Mouse (Mus musculus): ENCODE results near the gene Sh3glb2. TPM values are rescaled to one million over a fixed set of nuclear protein-coding genes. Genes with fewer than 3 reads are reported as not detected.

Gene Sh3glb2
- polyA plus RNA-seq, 1 experiment, result 39.7 TPM

DNA sequence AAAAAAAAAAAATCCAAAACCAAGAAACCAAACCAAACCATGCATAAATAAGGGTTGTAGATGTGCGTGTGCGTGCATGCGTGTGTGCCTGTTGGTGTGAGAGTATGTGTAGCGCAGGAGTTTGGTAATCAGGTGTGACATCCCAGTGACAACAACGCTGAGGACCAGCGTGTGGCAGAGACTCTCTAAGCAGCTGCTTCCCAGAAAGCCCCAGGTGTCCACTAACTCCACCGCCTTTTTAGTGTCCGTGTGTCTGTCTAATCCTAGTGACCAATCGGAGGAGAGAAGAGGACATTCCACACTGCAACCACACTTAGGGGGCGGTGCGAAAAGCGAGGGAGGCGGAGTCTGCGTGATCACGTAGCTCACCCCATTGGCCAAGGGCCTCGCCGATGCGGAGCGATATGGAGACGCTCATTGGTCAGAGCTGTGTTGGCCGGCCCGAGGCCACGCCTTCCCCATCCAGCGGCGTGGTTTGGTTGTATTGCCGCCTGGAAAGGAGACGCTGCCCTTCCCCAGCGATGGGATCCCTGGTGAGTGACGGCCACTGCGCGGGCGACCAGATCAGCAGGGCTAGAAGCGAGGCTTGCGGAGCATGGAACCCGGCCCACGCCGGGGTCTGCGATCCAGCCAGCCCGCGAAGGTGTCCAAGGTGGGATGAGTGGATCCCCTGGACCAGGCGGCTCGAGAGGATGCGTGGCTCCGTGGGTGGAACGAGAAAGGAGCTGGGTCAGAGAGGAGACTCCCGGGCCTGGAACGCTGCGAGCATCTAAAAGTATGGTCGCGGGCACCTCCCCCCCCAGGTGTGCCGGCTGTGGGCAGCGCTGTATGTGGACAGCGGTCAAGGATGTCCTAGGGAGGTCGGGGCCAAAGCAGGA lies 4.9 kb upstream of the Sh3glb2 start, which contains the start of gene Miga2:
Gene Miga2 (plus strand): TSS at position 461 of the 878 bp plus-strand sequence.
- TF ChIP-seq POLR2A (IDR thresholded peaks at IDR 0.05; ENCODE audit: low read depth, low read length) (peak; percentile 90), CTCF (IDR thresholded peaks at IDR 0.05; ENCODE audit: borderline replicate concordance, insufficient read depth, low read length) (no peak)

DNA sequence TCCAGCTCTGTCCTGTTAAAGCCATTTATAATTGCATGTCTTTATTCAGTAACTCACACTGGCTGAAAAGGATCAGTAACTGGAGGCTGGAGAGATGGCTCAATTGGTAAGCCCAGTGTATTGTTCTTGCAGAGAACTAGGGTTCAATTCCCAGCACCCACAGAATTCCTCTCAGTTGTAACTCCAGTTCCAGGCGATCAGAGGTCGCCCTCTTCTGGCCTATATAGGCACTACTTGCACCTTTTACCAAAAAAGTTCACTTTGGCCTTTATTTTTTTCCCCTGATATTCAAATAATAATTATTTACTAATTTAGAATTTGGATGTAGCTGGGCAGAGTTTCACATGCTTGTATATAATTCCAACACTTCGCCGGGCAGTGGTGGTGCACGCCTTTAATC lies 3.7 kb upstream of the Sh3glb2 start:
- no peak for TF ChIP-seq CTCF (IDR thresholded peaks at IDR 0.05; ENCODE audit: borderline replicate concordance, insufficient read depth, low read length)
- no peak for TF ChIP-seq POLR2A (IDR thresholded peaks at IDR 0.05; ENCODE audit: low read depth, low read length)
- Histone ChIP-seq H3K4me3 (ENCODE audit: insufficient read depth, low read length) (no peak overlapping the region), H3K4me1 (ENCODE audit: control insufficient read depth, insufficient read depth, low read length) (peaks cover 6% of the 10 kb centered on the region; the same call in 1 of the 2 replicates), H3K27ac (ENCODE audit: insufficient read depth, low read length) (no peak overlapping the region)

More for the DNA sequence above, 4.9 kb upstream of the Sh3glb2 start, which contains the start of gene Miga2:
- Histone ChIP-seq H3K4me1 (ENCODE audit: control insufficient read depth, insufficient read depth, low read length) (0 out of 2 replicates have a peak, but pooled peaks cover 3% of the 10 kb centered on the region), H3K4me3 (ENCODE audit: insufficient read depth, low read length) (peak within 1 kb of the TSS; percentile 72), H3K27ac (ENCODE audit: insufficient read depth, low read length) (no peak within 1 kb of the TSS)

DNA sequence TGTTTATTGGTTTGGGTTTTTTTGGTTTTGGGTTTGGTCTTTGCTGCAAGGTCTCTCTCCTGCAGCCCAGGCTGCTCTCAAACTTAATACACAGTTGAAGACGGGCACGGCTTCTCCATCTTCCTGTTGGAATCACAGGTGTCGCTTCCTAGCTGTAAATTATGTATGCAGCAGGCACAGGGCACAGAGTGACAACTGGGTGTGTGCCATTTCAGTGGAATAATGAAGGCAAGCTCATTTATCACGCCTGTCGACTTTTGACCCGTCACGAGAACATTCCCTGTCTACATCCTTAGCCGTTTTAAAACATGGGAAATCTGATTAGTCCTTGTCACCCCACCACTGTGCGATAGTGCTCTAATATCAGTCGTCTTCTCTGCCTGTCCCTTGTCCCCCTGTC lies 1.5 kb upstream of the Sh3glb2 start:
- no peak overlapping the region for H3K27ac ChIP-seq (ENCODE audit: insufficient read depth, low read length)
- no peak overlapping the region for H3K4me3 ChIP-seq (ENCODE audit: insufficient read depth, low read length)
- peaks cover 15% of the 10 kb centered on the region; the same call in 1 of the 2 replicates for H3K4me1 ChIP-seq (ENCODE audit: control insufficient read depth, insufficient read depth, low read length)
- TF ChIP-seq CTCF (IDR thresholded peaks at IDR 0.05; ENCODE audit: borderline replicate concordance, insufficient read depth, low read length) (no peak), POLR2A (IDR thresholded peaks at IDR 0.05; ENCODE audit: low read depth, low read length) (no peak)

DNA sequence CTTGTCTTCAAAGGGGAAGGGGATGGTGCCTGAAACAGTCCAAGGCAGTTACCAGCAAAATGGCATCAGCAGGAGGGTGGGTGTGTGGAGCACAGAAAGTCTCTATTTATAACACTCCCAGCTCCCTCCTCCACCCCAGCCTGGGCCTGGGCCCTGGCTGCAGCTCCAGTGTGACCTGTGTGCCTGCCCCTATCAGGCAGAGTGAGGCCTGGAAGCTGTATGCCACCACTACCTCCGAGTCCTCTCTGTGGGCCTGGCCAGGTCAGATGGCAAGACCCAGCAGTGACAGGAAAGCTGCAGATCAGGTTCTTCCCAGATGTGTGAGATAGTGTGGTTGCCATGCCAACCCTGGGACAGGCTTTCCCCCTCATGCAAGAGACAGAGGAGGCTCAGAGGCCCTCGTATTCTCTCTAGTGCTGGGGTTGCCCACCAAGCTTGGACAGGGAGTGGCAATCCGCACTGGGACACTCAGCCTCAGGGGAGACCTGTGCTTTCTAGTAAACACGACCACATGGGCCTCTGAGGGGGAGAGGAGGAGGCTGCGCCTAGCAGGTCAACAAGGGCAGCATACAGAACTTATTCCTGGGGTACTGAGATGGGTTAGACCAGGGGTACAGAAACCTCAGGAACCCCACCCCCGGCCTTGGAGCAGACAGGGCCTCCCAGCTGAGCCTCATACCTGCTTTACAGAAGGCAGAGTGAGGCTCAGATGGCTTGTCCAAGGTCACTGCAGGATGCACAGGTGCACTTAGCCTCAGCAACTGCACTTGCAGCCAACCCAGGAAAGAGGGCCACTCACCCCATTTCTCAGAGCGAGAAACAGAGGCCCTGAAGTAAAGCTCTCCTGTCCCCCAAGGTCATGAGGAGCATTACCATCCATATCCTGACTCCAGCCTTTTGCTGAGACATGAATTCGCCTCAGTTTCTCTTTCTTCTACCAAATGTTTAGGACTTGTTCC lies 1.3 kb downstream of the Sh3glb2 start:
- peak overlapping the region; percentile 85 for H3K4me3 ChIP-seq (ENCODE audit: insufficient read depth, low read length)
- no peak overlapping the region for H3K27ac ChIP-seq (ENCODE audit: insufficient read depth, low read length)
- H3K4me1 ChIP-seq (ENCODE audit: control insufficient read depth, insufficient read depth, low read length), result peaks cover 13% of the 10 kb centered on the region; the same call in 1 of the 2 replicates
- TF ChIP-seq POLR2A (IDR thresholded peaks at IDR 0.05; ENCODE audit: low read depth, low read length), result no peak
- no peak for TF ChIP-seq CTCF (IDR thresholded peaks at IDR 0.05; ENCODE audit: borderline replicate concordance, insufficient read depth, low read length)

DNA sequence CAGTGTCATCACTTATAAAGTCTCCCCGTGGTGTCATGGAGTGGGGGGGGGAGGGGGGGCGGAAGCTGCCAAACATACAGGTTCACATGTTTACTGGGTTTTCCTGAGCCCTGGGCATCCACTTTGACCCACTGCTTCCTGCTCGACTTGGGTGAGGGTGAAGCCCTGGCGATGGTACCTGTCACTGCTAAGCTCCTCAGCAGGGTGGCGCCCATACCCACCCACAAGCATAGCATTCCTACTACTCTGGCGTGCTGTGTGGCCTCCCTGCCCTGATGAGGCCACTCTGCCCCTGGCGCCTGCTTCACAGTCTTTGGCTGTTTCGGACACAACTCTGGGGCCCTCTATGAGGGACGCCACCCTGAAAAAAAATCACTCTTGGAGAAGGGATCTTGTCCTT lies 2.2 kb downstream of the Sh3glb2 start:
- TF ChIP-seq POLR2A (IDR thresholded peaks at IDR 0.05; ENCODE audit: low read depth, low read length) (no peak), CTCF (IDR thresholded peaks at IDR 0.05; ENCODE audit: borderline replicate concordance, insufficient read depth, low read length) (no peak)
- Histone ChIP-seq H3K4me3 (ENCODE audit: insufficient read depth, low read length) (no peak overlapping the region), H3K27ac (ENCODE audit: insufficient read depth, low read length) (no peak overlapping the region), H3K4me1 (ENCODE audit: control insufficient read depth, insufficient read depth, low read length) (peaks cover 13% of the 10 kb centered on the region; the same call in 1 of the 2 replicates)

DNA sequence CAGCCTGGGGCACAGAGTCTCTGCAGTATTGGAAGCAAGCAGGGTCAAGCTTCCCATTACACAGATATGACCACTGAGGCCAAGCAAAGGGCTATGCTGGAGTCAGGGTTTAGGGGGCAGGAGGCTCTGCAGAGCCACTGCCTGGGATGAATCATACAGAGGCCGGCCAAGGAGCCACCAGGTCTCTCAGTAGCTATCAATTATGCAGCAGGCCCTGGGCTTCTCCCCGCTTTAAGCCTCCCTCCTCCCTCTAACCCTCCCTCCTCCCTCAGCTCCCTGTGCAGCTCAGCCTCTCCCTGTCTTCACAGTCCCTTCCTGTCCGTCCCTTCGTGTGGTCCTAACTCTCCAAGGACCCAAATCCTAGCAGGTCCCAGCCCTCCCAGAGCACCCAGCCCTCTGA lies 2.9 kb downstream of the Sh3glb2 start:
- peaks cover 13% of the 10 kb centered on the region; the same call in 1 of the 2 replicates for H3K4me1 ChIP-seq (ENCODE audit: control insufficient read depth, insufficient read depth, low read length)
- no peak overlapping the region for H3K27ac ChIP-seq (ENCODE audit: insufficient read depth, low read length)
- TF ChIP-seq POLR2A (IDR thresholded peaks at IDR 0.05; ENCODE audit: low read depth, low read length) (no peak), CTCF (IDR thresholded peaks at IDR 0.05; ENCODE audit: borderline replicate concordance, insufficient read depth, low read length) (no peak)
- no peak overlapping the region for H3K4me3 ChIP-seq (ENCODE audit: insufficient read depth, low read length)

DNA sequence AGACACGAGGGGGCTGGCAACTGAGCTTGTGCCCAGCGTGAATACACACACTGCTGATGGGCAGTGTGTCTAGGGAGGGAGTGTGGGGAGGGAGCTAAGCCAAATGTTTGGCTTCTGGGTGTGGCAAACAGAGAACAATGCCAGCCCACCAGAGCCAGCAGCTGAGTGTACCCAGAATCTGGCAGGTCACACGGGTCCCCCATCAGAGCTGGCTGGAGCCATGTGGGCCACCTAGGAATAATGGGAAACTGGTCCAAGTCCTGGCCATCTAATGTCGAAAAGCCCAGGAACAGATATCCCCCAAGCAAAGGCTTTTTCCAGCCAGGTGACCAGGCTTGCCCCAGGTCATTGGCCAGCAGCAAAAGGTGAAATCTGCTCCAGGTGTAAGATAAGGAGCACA lies 3.3 kb downstream of the Sh3glb2 start:
- TF ChIP-seq CTCF (IDR thresholded peaks at IDR 0.05; ENCODE audit: borderline replicate concordance, insufficient read depth, low read length) (no peak), POLR2A (IDR thresholded peaks at IDR 0.05; ENCODE audit: low read depth, low read length) (no peak)
- H3K27ac ChIP-seq (ENCODE audit: insufficient read depth, low read length), result no peak overlapping the region
- H3K4me3 ChIP-seq (ENCODE audit: insufficient read depth, low read length), result no peak overlapping the region
- H3K4me1 ChIP-seq (ENCODE audit: control insufficient read depth, insufficient read depth, low read length), result peaks cover 13% of the 10 kb centered on the region; the same call in 1 of the 2 replicates

DNA sequence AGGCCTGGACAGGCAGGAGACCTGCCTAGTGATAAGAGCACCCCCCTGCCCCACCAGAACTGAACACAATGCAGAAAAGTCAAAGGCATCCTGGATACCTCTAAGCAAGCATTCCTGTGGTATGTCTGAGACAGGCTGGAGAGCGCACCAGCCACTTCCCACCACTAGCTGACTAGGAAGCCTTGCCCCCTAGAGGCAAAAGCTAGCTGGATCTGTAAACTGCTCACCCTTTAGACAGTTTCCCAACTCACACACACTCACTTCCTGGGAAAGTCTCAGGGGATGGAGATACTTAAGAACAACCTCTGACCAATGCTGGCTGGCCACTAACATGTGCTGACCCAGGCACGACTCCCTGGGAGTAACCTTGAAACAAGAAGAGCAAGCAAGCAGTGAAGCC lies 8.0 kb downstream of the Sh3glb2 start:
- H3K27ac ChIP-seq (ENCODE audit: insufficient read depth, low read length), result peak overlapping the region; percentile 23; the same call in 1 of the 2 replicates
- H3K4me3 ChIP-seq (ENCODE audit: insufficient read depth, low read length), result no peak overlapping the region
- no peaks in the 10 kb centered on the region; the same call in 1 of the 2 replicates for H3K4me1 ChIP-seq (ENCODE audit: control insufficient read depth, insufficient read depth, low read length)
- TF ChIP-seq POLR2A (IDR thresholded peaks at IDR 0.05; ENCODE audit: low read depth, low read length) (no peak), CTCF (IDR thresholded peaks at IDR 0.05; ENCODE audit: borderline replicate concordance, insufficient read depth, low read length) (peak; percentile 32; the same call in 1 of the 2 replicates)

DNA sequence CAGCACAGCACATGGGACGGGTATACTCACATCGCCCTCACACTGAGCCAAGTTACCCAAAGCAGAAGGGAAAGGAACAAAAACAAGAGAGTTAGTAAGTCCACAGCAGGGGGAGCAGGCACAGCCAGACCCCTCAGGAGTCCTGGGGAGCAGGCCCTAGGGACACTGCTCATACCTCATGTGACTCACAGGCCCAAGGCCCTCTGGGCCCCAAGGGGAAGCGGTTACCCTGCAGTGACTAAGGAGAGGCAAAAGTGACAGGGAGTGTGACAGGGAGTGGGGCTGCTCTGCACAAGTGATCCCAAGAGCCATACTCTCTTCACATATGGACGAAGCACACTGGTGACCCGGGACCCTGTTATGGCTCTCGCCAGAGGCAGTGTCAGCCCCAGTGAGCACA lies 9.9 kb downstream of the Sh3glb2 start:
- H3K27ac ChIP-seq (ENCODE audit: insufficient read depth, low read length), result no peak overlapping the region
- TF ChIP-seq CTCF (IDR thresholded peaks at IDR 0.05; ENCODE audit: borderline replicate concordance, insufficient read depth, low read length), result no peak

More for the DNA sequence above, 9.9 kb downstream of the Sh3glb2 start:
- no peak overlapping the region for H3K4me3 ChIP-seq (ENCODE audit: insufficient read depth, low read length)
- no peaks in the 10 kb centered on the region; the same call in 1 of the 2 replicates for H3K4me1 ChIP-seq (ENCODE audit: control insufficient read depth, insufficient read depth, low read length)

Data from embryonic fibroblast, embryonic 13.5 days (primary cell).